Mouse (Mus musculus) CH12.LX (cell line): Measurements from ENCODE around the gene Nanos2. TPM values are rescaled to one million over a fixed set of nuclear protein-coding genes. Genes with fewer than 3 reads are reported as not detected.
A peak's percentile ranks its signal among the peaks of the same experiment; 100 is the strongest.

Experiments
- DNase-seq: peaks from one replicate; pipeline ENCODE4 v3.0.0-alpha.2; 2013; ENCODE audit errors: extremely low read depth
- H3K27ac ChIP-seq: 2 replicates; pipeline ENCODE4 v1.5.1; 2012; ENCODE audit warnings: low read depth, mild to moderate bottlenecking, control low read depth, moderate library complexity; ENCODE audit not compliant: insufficient read depth
- H3K27me3 ChIP-seq: replicated peaks from 2 replicates; pipeline ENCODE3; 2012; ENCODE audit warnings: inconsistent platforms
- H3K36me3 ChIP-seq, 2 experiments: replicated peaks in 1 of 2; 2 replicates each; pipeline versions ENCODE3 to v1.6.1; 2012; ENCODE audit warnings: inconsistent platforms in 1 of 2, low read length in 1 of 2, mild to moderate bottlenecking in 1 of 2, mixed read lengths in 1 of 2, moderate library complexity in 1 of 2; ENCODE audit not compliant: control insufficient read depth in 1 of 2, insufficient read depth in 1 of 2
- H3K4me1 ChIP-seq, 2 experiments: 2 replicates each; pipeline ENCODE4 v1.6.1; 2012; ENCODE audit warnings: inconsistent platforms in 1 of 2, moderate library complexity in 1 of 2; ENCODE audit not compliant: insufficient read depth in 2 of 2, control insufficient read depth in 1 of 2
- H3K4me2 ChIP-seq: 2 replicates; pipeline ENCODE4 v1.6.1; 2012; ENCODE audit warnings: low read depth, mild to moderate bottlenecking, control low read depth; ENCODE audit not compliant: poor library complexity, insufficient read depth, severe bottlenecking
- H3K4me3 ChIP-seq, 3 experiments: fragments of 150-350 bp in 1 of 3; sonication (generic) in 1 of 3; replicated peaks in 1 of 3; 2 replicates each; pipeline versions ENCODE3 to v1.5.1; 2011 to 2012; ENCODE audit warnings: low read depth in 2 of 3, low read length in 2 of 3, mild to moderate bottlenecking in 2 of 3, moderate library complexity in 2 of 3, control low read depth in 1 of 3, improper control_type of control experiment in 1 of 3, inconsistent platforms in 1 of 3, mixed read lengths in 1 of 3; ENCODE audit not compliant: poor library complexity in 1 of 3
- H3K79me2 ChIP-seq: replicated peaks from 2 replicates; pipeline ENCODE4 v1.6.1; 2012; ENCODE audit warnings: mild to moderate bottlenecking, moderate library complexity; ENCODE audit not compliant: control insufficient read depth, poor library complexity, insufficient read depth, severe bottlenecking; ENCODE audit errors: extremely low read depth
- H3K9ac ChIP-seq: 2 replicates; pipeline ENCODE4 v1.6.1; 2012; ENCODE audit warnings: low read depth, mild to moderate bottlenecking, control low read depth, moderate library complexity; ENCODE audit not compliant: insufficient read depth
- H3K9me3 ChIP-seq: replicated peaks from 2 replicates; pipeline ENCODE3; 2012; ENCODE audit warnings: low read length, inconsistent platforms, mixed read lengths
- BHLHE40 ChIP-seq: IDR thresholded peaks from 2 replicates; pipeline ENCODE4 v1.6.1; 2011; ENCODE audit warnings: mild to moderate bottlenecking, low read depth, low read length, improper control_type of control experiment
- CHD1 ChIP-seq: IDR thresholded peaks from 2 replicates; pipeline ENCODE4 v1.6.1; 2012; ENCODE audit warnings: low read depth, low read length, improper control_type of control experiment, inconsistent platforms
- E2F4 ChIP-seq: IDR thresholded peaks from 2 replicates; pipeline ENCODE4 v1.6.1; 2011; ENCODE audit warnings: low read depth, low read length, improper control_type of control experiment; ENCODE audit not compliant: insufficient replicate concordance
- ELF1 ChIP-seq: IDR thresholded peaks from 2 replicates; pipeline ENCODE4 v1.6.1; 2014; ENCODE audit warnings: low read depth, mild to moderate bottlenecking, inconsistent platforms, low read length, improper control_type of control experiment
- EP300 ChIP-seq: IDR thresholded peaks from 2 replicates; pipeline ENCODE4 v1.6.1; 2011; ENCODE audit warnings: low read length, improper control_type of control experiment
- HCFC1 ChIP-seq: IDR thresholded peaks from 2 replicates; pipeline ENCODE4 v1.6.1; 2012; ENCODE audit warnings: low read depth, mild to moderate bottlenecking, inconsistent platforms, low read length, improper control_type of control experiment
- IRF4 ChIP-seq: IDR thresholded peaks from 2 replicates; pipeline ENCODE4 v1.6.1; 2014; ENCODE audit warnings: low read depth, mild to moderate bottlenecking, inconsistent platforms, low read length, improper control_type of control experiment
- MAFK ChIP-seq: IDR thresholded peaks from 2 replicates; pipeline ENCODE4 v1.6.1; 2011; ENCODE audit warnings: low read length, improper control_type of control experiment; ENCODE audit not compliant: insufficient replicate concordance
- MAX ChIP-seq: IDR thresholded peaks from 2 replicates; pipeline ENCODE4 v1.6.1; 2011; ENCODE audit warnings: low read length, improper control_type of control experiment
- MAZ ChIP-seq: IDR thresholded peaks from 2 replicates; pipeline ENCODE4 v1.6.1; 2012; ENCODE audit warnings: low read depth, mild to moderate bottlenecking, inconsistent platforms, low read length, improper control_type of control experiment, moderate library complexity
- MXI1 ChIP-seq: IDR thresholded peaks from 2 replicates; pipeline ENCODE4 v1.6.1; 2011; ENCODE audit warnings: mild to moderate bottlenecking, low read depth, low read length, improper control_type of control experiment
- POLR2A ChIP-seq: IDR thresholded peaks from 2 replicates; pipeline ENCODE4 v1.6.1; 2011; ENCODE audit warnings: low read depth, mild to moderate bottlenecking, improper control_type of control experiment, low read length
- RAD21 ChIP-seq: IDR thresholded peaks from 2 replicates; pipeline ENCODE4 v1.6.1; 2011; ENCODE audit warnings: low read depth, mild to moderate bottlenecking, low read length, improper control_type of control experiment, moderate library complexity
- RCOR1 ChIP-seq: conservative IDR thresholded peaks from 2 replicates; pipeline ENCODE4 v1.6.1; 2012; ENCODE audit warnings: low read depth, mild to moderate bottlenecking, inconsistent platforms, low read length, improper control_type of control experiment
- SMC3 ChIP-seq: IDR thresholded peaks from 2 replicates; pipeline ENCODE4 v1.6.1; 2011; ENCODE audit warnings: low read depth, low read length, improper control_type of control experiment
- UBTF ChIP-seq: IDR thresholded peaks from 2 replicates; pipeline ENCODE4 v1.6.1; 2012; ENCODE audit warnings: low read depth, mild to moderate bottlenecking, inconsistent platforms, low read length, improper control_type of control experiment, moderate library complexity
- USF1 ChIP-seq: IDR thresholded peaks from 2 replicates; pipeline ENCODE4 v1.6.1; 2014; ENCODE audit warnings: low read depth, mild to moderate bottlenecking, inconsistent platforms, low read length, improper control_type of control experiment
- dilution Hi-C: fragments of 300-500 bp; cut with MboI; formaldehyde crosslinking; loops from 2 replicates; pipeline ENCODE4 v1.14.3; 2020; ENCODE audit warnings: low sequenced_read_pairs; ENCODE audit not compliant: extremely low pct_unique_long_range_greater_than_20kb, extremely low pct_ligation_motif_present
- in situ Hi-C: fragments of 300-500 bp; cut with MboI; formaldehyde crosslinking; loops from 3 replicates; pipeline ENCODE4 v1.14.3; 2019; ENCODE audit warnings: low sequenced_read_pairs, low pct_ligation_motif_present, low pct_unique_long_range_greater_than_20kb, mixed read lengths
- polyA plus RNA-seq: library from polyadenylated mRNA; unstranded; fragments of >175 nt; gene quantifications from 2 replicates; pipeline ENCODE4 v1.2.1, GENCODE M21; 2012; ENCODE audit warnings: low read depth; ENCODE audit not compliant: insufficient read length
- total RNA-seq, 2 experiments: library from RNA; depleted of rRNA; stranded (reverse); fragments of 300-350 nt in 1 of 2; fragments of >200 nt in 1 of 2; gene quantifications; 2 replicates each; pipeline ENCODE4 v1.2.3; 2012 to 2014

Nanos2 gene
- total and polyA plus RNA-seq, 3 experiments = not detected

- H3K4me3 ChIP-seq = no peak overlapping the region
- H3K4me1 ChIP-seq = peaks cover 0 to under 1% of the 10 kb centered on the region in 2 experiments; a peak in 2 of 4 replicates
- H3K9me3 ChIP-seq = no peaks in the 10 kb centered on the region
- no peak overlapping the region for H3K4me2 ChIP-seq
- no peak overlapping the region for H3K27ac ChIP-seq
- no peak overlapping the region for H3K9ac ChIP-seq
- H3K27me3 ChIP-seq = peaks cover 74% of the 10 kb centered on the region
- no peak for DNase-seq
- H3K36me3 ChIP-seq = no peaks in the 10 kb centered on the region
- H3K79me2 ChIP-seq = no peaks in the 10 kb centered on the region
- TF ChIP-seq EP300 = no peak
- TF ChIP-seq USF1 = no peak
- TF ChIP-seq MAFK = peak; percentile 79; the same call in 1 of the 2 replicates
- no peak for TF ChIP-seq RAD21
- in situ Hi-C loops (no loop called here), dilution Hi-C loops (no loop called here)
Measured at GRCm38 (mm10) chr7:19017909-19018308, 30.7 kb downstream of the Nanos2 start.

- H3K9me3 ChIP-seq = no peaks in the 10 kb centered on the region
- peaks cover 6 to 21% of the 10 kb centered on the region in 2 experiments; a peak in 3 of 4 replicates for H3K4me1 ChIP-seq
- H3K4me2 ChIP-seq = no peak overlapping the region
- no peak for DNase-seq
- no peak for TF ChIP-seq USF1
- TF ChIP-seq POLR2A = no peak
- peak; percentile 26; the same call in 1 of the 2 replicates for TF ChIP-seq ELF1
- H3K36me3 ChIP-seq = no peaks in the 10 kb centered on the region
- peaks cover 60% of the 10 kb centered on the region for H3K27me3 ChIP-seq
- dilution Hi-C loops (no loop called here), in situ Hi-C loops (loop anchor here (10.0 kb wide), 1 partner anchor 126 kb away; no protein-coding TSS in a partner anchor)
- no peak overlapping the region for H3K27ac ChIP-seq
- no peak overlapping the region for H3K4me3 ChIP-seq
- peaks cover 15% of the 10 kb centered on the region for H3K79me2 ChIP-seq
- H3K9ac ChIP-seq = no peak overlapping the region
Measured at GRCm38 (mm10) chr7:19021048-19021447, 33.8 kb downstream of the Nanos2 start.

GRCm38 (mm10) chr7:19022189-19022958 is 35.2 kb downstream of the Nanos2 start:
- H3K79me2 ChIP-seq = peaks cover 27% of the 10 kb centered on the region
- peaks cover 56% of the 10 kb centered on the region for H3K27me3 ChIP-seq
- no peak overlapping the region for H3K4me2 ChIP-seq
- no peak for DNase-seq
- H3K27ac ChIP-seq = no peak overlapping the region
- H3K4me1 ChIP-seq = peaks cover 9 to 26% of the 10 kb centered on the region in 2 experiments
- no peak overlapping the region for H3K4me3 ChIP-seq
- dilution Hi-C loops (no loop called here), in situ Hi-C loops (loop anchor here (10.0 kb wide), 1 partner anchor 128 kb away; no protein-coding TSS in a partner anchor)
- H3K36me3 ChIP-seq = peaks cover 0 to 3% of the 10 kb centered on the region in 2 experiments
- no peak overlapping the region for H3K9ac ChIP-seq
- H3K9me3 ChIP-seq = no peaks in the 10 kb centered on the region
- TF ChIP-seq MXI1 (no peak), RCOR1 (no peak), MAZ (no peak), USF1 (no peak), MAX (no peak), UBTF (no peak), HCFC1 (no peak), BHLHE40 (no peak), IRF4 (no peak), E2F4 (no peak), CHD1 (no peak), SMC3 (no peak)
